11 mouse cellular contexts compared by ENCODE assay signal in the genomic region with DNA sequence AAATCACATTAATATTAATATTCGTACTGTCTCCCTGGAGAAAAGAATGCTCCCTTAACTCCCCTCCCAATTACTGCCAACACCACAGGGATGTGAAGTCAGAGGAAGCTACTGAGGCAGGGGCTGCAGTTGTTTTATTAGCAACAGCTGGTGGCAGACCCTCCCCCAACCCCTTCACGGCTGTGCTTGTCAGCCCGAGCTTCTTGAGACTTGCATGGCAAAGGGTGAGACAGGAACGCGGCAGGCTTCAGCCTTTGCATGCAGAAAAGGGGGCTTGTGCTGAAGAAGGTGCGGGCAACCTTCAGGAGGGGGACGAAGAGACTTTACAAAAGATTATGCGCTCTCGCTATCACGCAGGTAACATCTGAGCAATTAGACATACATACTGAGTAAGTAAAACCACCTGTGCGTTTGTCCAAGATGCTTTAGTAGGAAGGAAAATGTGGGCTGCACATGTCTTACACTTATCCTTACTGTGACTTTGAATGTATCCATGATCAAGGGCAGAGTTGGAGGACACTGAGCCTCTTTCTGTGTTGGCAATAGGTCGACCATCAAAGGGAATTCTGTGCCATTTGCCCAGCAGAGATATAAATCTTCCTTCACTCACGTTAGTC.
DNase-seq lines count a peak whose midpoint lies in the region; ATAC-seq and TF ChIP-seq lines count a peak whose summit lies in the region.
"Had no signal": no experiment of that assay in that cellular context is flagged by ENCODE, and none has a peak within 500 bp of the region (broad histone marks: within the 10 kb centered on the region; RNA-seq: fewer than 3 reads in every experiment).

No protein-coding gene starts in this region.

- peaks cover 25% of the 10 kb centered on the region for H3K4me1 ChIP-seq in forebrain, embryonic 12.5 days
- peaks cover 5% of the 10 kb centered on the region; the same call in 1 of the 2 replicates for H3K4me1 ChIP-seq in hindbrain, postnatal 0 days (ENCODE audit: insufficient read depth, low read length)
- H3K4me1 ChIP-seq in midbrain, embryonic 16.5 days (ENCODE audit: control insufficient read depth, insufficient read depth, low read length), result peaks cover 10% of the 10 kb centered on the region
- H3K4me1 ChIP-seq: megakaryocyte, embryonic 14.5 days had no signal

- intact Hi-C loops in gastrocnemius, postnatal 36 days (cut with DNase I), result no loop called here

- 0 out of 2 replicates have a peak, but pooled peaks have one; percentile 46 for ATAC-seq in forebrain, embryonic 12.5 days (ENCODE audit: low FRiP score)
- no peak for ATAC-seq in hindbrain, postnatal 0 days
- ATAC-seq in midbrain, embryonic 16.5 days, result peak; percentile 64; the same call in 1 of the 2 replicates

- H3K27ac ChIP-seq in forebrain, embryonic 12.5 days, result no peak overlapping the region
- H3K27ac ChIP-seq in hindbrain, postnatal 0 days, result no peak overlapping the region
- no peak overlapping the region for H3K27ac ChIP-seq in midbrain, embryonic 16.5 days (ENCODE audit: low read length)

- WGBS in forebrain, embryonic 12.5 days, result 35% methylated on average over 13 of the region's 13 CpGs
- WGBS in hindbrain, postnatal 0 days, result 30% methylated on average over 13 of the region's 13 CpGs
- WGBS in midbrain, embryonic 16.5 days, result 30% methylated on average over 13 of the region's 13 CpGs

- no peaks in the 10 kb centered on the region for H3K36me3 ChIP-seq in forebrain, embryonic 12.5 days (replicated peaks)
- H3K36me3 ChIP-seq in hindbrain, postnatal 0 days (ENCODE audit: insufficient read depth, low read length), result no peaks in the 10 kb centered on the region
- no peaks in the 10 kb centered on the region for H3K36me3 ChIP-seq in midbrain, embryonic 16.5 days (ENCODE audit: control insufficient read depth, insufficient read depth, low read length)

- no peak overlapping the region for H3K4me3 ChIP-seq in forebrain, embryonic 12.5 days (replicated peaks)
- H3K4me3 ChIP-seq in hindbrain, postnatal 0 days (ENCODE audit: low read length), result no peak overlapping the region
- no peak overlapping the region for H3K4me3 ChIP-seq in midbrain, embryonic 16.5 days (ENCODE audit: low read depth, low read length)
- H3K4me3 ChIP-seq: megakaryocyte, embryonic 14.5 days had no signal

- H3K9me3 ChIP-seq in forebrain, embryonic 12.5 days, result no peaks in the 10 kb centered on the region
- H3K9me3 ChIP-seq in hindbrain, postnatal 0 days (ENCODE audit: low read length), result no peaks in the 10 kb centered on the region
- no peaks in the 10 kb centered on the region for H3K9me3 ChIP-seq in midbrain, embryonic 16.5 days (replicated peaks; ENCODE audit: control insufficient read depth, low read length, poor library complexity, severe bottlenecking)
- H3K9me3 ChIP-seq: megakaryocyte, embryonic 14.5 days had no signal

- no peaks in the 10 kb centered on the region for H3K27me3 ChIP-seq in forebrain, embryonic 12.5 days
- no peaks in the 10 kb centered on the region for H3K27me3 ChIP-seq in hindbrain, postnatal 0 days (ENCODE audit: insufficient read depth, low read length)
- no peaks in the 10 kb centered on the region for H3K27me3 ChIP-seq in midbrain, embryonic 16.5 days (ENCODE audit: control insufficient read depth, insufficient read depth, low read depth, low read length)
- H3K27me3 ChIP-seq: megakaryocyte, embryonic 14.5 days had no signal

- no peak overlapping the region; the same call in 1 of the 2 replicates for H3K9ac ChIP-seq in forebrain, embryonic 12.5 days
- no peak overlapping the region for H3K9ac ChIP-seq in hindbrain, postnatal 0 days (replicated peaks; ENCODE audit: low read length)
- H3K9ac ChIP-seq in midbrain, embryonic 16.5 days (ENCODE audit: low read depth, low read length), result no peak overlapping the region

- TF ChIP-seq CTCF in hindbrain, postnatal 0 days (IDR thresholded peaks at IDR 0.05; ENCODE audit: low read depth), result no peak

- peak; percentile 47 for DNase-seq in embryo, embryonic 11.5 days (ENCODE audit: low read depth, low spot score)
- peak; percentile 17 for DNase-seq in hindbrain, postnatal 0 days (ENCODE audit: low spot score)
- DNase-seq in gastrocnemius, postnatal 36 days, result no peak
- DNase-seq in layer of hippocampus, postnatal 36 days, result no peak
- no peak for DNase-seq in cerebellum, adult 9-10 months
- DNase-seq in spleen, postnatal 14 days (ENCODE audit: low spot score in 2 of 2), result no peak
- DNase-seq: cerebellum, postnatal 14 days; kidney, adult 18-20 months had no signal

- H3K4me2 ChIP-seq in forebrain, embryonic 12.5 days, result no peak overlapping the region; the same call in 1 of the 2 replicates
- peak overlapping the region; percentile 8 for H3K4me2 ChIP-seq in hindbrain, postnatal 0 days (ENCODE audit: low read depth, low read length)
- peak overlapping the region; percentile 3 for H3K4me2 ChIP-seq in midbrain, embryonic 16.5 days (ENCODE audit: low read length)

Comparison
In these comparisons a context has a peak if more than half of its experiments do, and no peak if none do; other contexts are left out.
1. DNase-seq: peak in embryo, embryonic 11.5 days (single experiment) and hindbrain, postnatal 0 days (single experiment); none in gastrocnemius, postnatal 36 days (0 of 2), layer of hippocampus, postnatal 36 days (0 of 2), cerebellum, adult 9-10 months (single experiment) and spleen, postnatal 14 days (0 of 2).